Mouse (Mus musculus): ENCODE data around the gene Snapc4. TPM values are rescaled to one million over a fixed set of nuclear protein-coding genes. Genes with fewer than 3 reads are reported as not detected.
A peak's percentile ranks its signal among the peaks of the same experiment; 100 is the strongest.

Snapc4 gene
- polyA plus RNA-seq, 1 experiment: 21.9 TPM

- TF ChIP-seq POLR2A (IDR thresholded peaks at IDR 0.05; ENCODE audit: low read depth, low read length): no peak
- no peak for TF ChIP-seq CTCF (conservative IDR thresholded peaks at IDR 0.05; ENCODE audit: insufficient read depth, insufficient read length, low read depth, low read length)
- no peaks in the 10 kb centered on the region; the same call in 1 of the 2 replicates for H3K4me1 ChIP-seq (ENCODE audit: control insufficient read depth, insufficient read depth, low read length)
- 68% methylated on average over 13 of the region's 13 CpGs for WGBS
- no peaks in the 10 kb centered on the region for H3K27me3 ChIP-seq (replicated peaks; ENCODE audit: control insufficient read depth, insufficient read depth, low read length)
- peak; percentile 69 for DNase-seq
- H3K27ac ChIP-seq (ENCODE audit: insufficient read depth, low read depth, low read length): peak overlapping the region; percentile 62
- H3K36me3 ChIP-seq (ENCODE audit: control insufficient read depth, insufficient read depth, low read length): no peaks in the 10 kb centered on the region
- no peak overlapping the region for H3K4me3 ChIP-seq (ENCODE audit: insufficient read depth, low read depth, low read length)
Observed at GRCm38 (mm10) chr2:26314281-26315071, 66.0 kb downstream of the Snapc4 start.

DNA sequence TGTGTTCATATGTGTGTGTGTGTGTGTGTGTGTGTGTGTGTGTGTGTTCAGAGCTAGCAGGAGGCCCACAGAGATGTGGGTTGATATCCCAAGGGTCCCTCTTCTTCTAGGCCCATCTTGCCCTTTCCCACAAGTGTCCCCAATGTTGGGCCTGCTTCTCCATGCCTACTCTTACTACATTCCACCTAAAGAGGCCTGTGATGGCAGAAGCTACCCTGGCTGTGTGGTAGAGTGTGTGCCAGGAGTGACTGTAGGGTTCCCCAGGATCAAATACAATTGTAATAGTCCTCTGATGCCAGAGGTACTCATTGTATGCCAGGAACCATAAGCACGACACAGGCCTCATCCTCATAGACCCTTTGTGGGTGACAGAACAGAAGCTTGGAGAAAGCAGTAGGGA lies 67.1 kb downstream of the Snapc4 start:
- no peaks in the 10 kb centered on the region for H3K27me3 ChIP-seq (replicated peaks; ENCODE audit: control insufficient read depth, insufficient read depth, low read length)
- no peak for DNase-seq
- WGBS: 96% methylated on average over 1 of the region's 1 CpGs
- no peak for TF ChIP-seq POLR2A (IDR thresholded peaks at IDR 0.05; ENCODE audit: low read depth, low read length)
- TF ChIP-seq CTCF (conservative IDR thresholded peaks at IDR 0.05; ENCODE audit: insufficient read depth, insufficient read length, low read depth, low read length): no peak
- H3K4me3 ChIP-seq (ENCODE audit: insufficient read depth, low read depth, low read length): no peak overlapping the region
- H3K4me1 ChIP-seq (ENCODE audit: control insufficient read depth, insufficient read depth, low read length): no peaks in the 10 kb centered on the region; the same call in 1 of the 2 replicates
- H3K27ac ChIP-seq (ENCODE audit: insufficient read depth, low read depth, low read length): no peak overlapping the region
- H3K36me3 ChIP-seq (ENCODE audit: control insufficient read depth, insufficient read depth, low read length): no peaks in the 10 kb centered on the region

GRCm38 (mm10) chr2:26312812-26313211 lies 67.6 kb downstream of the Snapc4 start:
- no peak overlapping the region for H3K27ac ChIP-seq (ENCODE audit: insufficient read depth, low read depth, low read length)
- peak; percentile 22 for DNase-seq
- H3K36me3 ChIP-seq (ENCODE audit: control insufficient read depth, insufficient read depth, low read length): no peaks in the 10 kb centered on the region
- WGBS: 58% methylated on average over 2 of the region's 2 CpGs
- no peaks in the 10 kb centered on the region; the same call in 1 of the 2 replicates for H3K4me1 ChIP-seq (ENCODE audit: control insufficient read depth, insufficient read depth, low read length)
- no peak overlapping the region for H3K4me3 ChIP-seq (ENCODE audit: insufficient read depth, low read depth, low read length)
- H3K27me3 ChIP-seq (replicated peaks; ENCODE audit: control insufficient read depth, insufficient read depth, low read length): no peaks in the 10 kb centered on the region
- TF ChIP-seq POLR2A (IDR thresholded peaks at IDR 0.05; ENCODE audit: low read depth, low read length) (no peak), CTCF (conservative IDR thresholded peaks at IDR 0.05; ENCODE audit: insufficient read depth, insufficient read length, low read depth, low read length) (peak; percentile 63)

Other genes with a start within 250 kb of the Snapc4 start
- gene Lhx3, start 172.4 kb downstream of the Snapc4 start, polyA plus RNA-seq (2012; rRNA removed): not detected in 2 replicates
- gene Qsox2, start 143.1 kb downstream of the Snapc4 start, polyA plus RNA-seq (2012; rRNA removed): 15.3 and 16.5 TPM in 2 replicates
- 0.02 and 0.12 TPM in 2 replicates for gene Ccdc187, start 86.1 kb downstream of the Snapc4 start, polyA plus RNA-seq (2012; rRNA removed)
- 9.3 and 13.1 TPM in 2 replicates for gene Gpsm1, start 65.1 kb downstream of the Snapc4 start, polyA plus RNA-seq (2012; rRNA removed)
- 26.9 and 28.8 TPM in 2 replicates for gene Dnlz, start 28.5 kb downstream of the Snapc4 start, polyA plus RNA-seq (2012; rRNA removed)
- gene Card9, start 19.7 kb downstream of the Snapc4 start, polyA plus RNA-seq (2012; rRNA removed): 2.1 and 2.5 TPM in 2 replicates
- 102 and 110 TPM in 2 replicates for gene Entr1, start 8.7 kb upstream of the Snapc4 start, polyA plus RNA-seq (2012; rRNA removed)
- gene Pmpca, start 8.7 kb upstream of the Snapc4 start, polyA plus RNA-seq (2012; rRNA removed): 50.6 and 54.0 TPM in 2 replicates
- 28.2 and 37.5 TPM in 2 replicates for gene Inpp5e, start 28.6 kb upstream of the Snapc4 start, polyA plus RNA-seq (2012; rRNA removed)
- 71.1 and 87.5 TPM in 2 replicates for gene Sec16a, start 64.6 kb upstream of the Snapc4 start, polyA plus RNA-seq (2012; rRNA removed)
- 16.1 and 17.7 TPM in 2 replicates for gene Notch1, start 136.0 kb upstream of the Snapc4 start, polyA plus RNA-seq (2012; rRNA removed)
- gene Egfl7, start 199.4 kb upstream of the Snapc4 start, polyA plus RNA-seq (2012; rRNA removed): 297 and 304 TPM in 2 replicates
- not detected in 2 replicates for gene Gm20532, start 206.0 kb upstream of the Snapc4 start, polyA plus RNA-seq (2012; rRNA removed)
- 165 and 192 TPM in 2 replicates for gene Agpat2, start 223.8 kb upstream of the Snapc4 start, polyA plus RNA-seq (2012; rRNA removed)
- gene Fam69b, start 247.8 kb upstream of the Snapc4 start, polyA plus RNA-seq (2012; rRNA removed): 12.2 and 14.5 TPM in 2 replicates